Mouse (Mus musculus): ENCODE measurements at regions not wholly inside any gene's neighbourhood (a gene's known extent, or its start where the extent isn't known, plus 50 kb on each side); places are given as distances from the start of the nearest gene placed in this dataset.

DNA sequence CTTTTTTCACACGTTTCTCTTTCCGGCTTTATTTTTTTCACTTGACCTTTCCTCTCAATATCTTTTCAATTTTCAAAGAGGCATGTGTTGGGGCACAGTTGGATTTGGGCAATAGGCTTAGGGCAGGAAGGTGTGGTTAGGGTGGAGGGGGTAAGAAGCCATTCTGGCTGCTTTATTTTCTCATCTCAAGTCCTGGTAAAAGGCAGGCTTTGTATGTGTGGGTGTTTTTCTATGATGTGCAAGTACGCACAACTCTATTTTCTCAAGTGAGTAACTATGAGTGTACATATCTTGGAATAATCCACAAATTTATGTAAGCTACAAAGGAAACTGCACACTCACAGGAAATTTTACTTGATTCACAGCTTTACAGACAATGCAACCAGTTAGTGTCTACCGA is 121.5 kb upstream of the Ifne start:
- no peak for DNase-seq (ENCODE audit: low spot score in 2 of 2)

DNA sequence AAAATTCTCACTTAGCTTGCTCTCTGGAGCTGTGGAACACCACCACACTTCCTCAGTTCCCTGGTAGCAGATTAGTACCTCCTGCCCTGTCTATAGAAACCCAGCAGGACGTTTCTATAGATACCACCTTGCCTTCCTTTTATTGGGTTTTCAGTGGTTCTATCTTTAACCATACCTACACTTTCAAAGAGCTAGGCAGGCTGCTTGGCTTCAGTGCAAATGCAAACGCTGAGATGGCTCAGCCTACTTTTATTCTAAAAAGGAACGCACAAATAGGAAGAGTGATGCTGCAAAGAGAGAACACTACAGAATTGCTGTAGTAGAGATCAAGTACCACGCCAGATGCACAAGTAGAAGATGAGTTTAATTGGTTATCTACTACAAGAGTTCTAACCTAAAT is 120.9 kb upstream of the Ifne start:
- no peak for DNase-seq (ENCODE audit: low spot score in 2 of 2)

DNA sequence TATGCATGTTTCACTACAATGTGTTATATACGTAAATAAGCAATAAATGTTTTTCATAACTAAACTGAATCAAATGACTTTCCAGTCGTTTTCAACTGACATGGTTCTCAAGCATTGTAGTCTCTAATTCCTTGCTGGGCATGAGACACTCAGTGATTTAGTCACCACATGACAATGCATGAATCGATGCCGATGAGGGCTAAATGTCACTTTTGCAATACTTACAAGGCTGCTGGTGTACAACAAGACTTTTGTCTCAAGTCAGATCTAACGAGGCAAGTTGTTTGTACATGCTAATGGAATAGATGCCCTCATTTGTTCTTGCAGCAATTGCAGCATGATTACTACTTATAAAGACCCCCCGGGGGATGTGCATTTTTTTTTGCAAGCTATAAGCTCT is 120.2 kb upstream of the Ifne start:
- DNase-seq (ENCODE audit: low spot score in 2 of 2): no peak

DNA sequence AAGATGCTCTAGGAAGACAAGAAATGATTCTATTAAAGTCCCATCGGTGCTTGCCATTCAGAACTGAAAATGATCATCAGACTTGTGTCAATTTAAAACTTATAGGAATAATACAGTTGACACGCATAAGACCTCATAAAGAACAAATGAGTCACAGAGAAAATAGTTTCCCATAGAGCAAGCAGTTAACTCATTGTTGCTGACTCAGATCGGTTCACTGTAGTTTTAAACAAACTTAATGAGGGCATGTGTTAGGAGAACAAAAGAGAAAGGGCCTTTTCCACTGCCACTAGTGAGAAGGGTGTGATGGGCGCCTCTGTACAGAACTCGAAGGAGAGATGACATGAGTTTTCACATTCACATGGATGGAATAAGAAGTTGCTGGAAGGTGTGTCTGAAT is 118.3 kb upstream of the Ifne start:
- no peak for DNase-seq (ENCODE audit: low spot score in 2 of 2)

DNA sequence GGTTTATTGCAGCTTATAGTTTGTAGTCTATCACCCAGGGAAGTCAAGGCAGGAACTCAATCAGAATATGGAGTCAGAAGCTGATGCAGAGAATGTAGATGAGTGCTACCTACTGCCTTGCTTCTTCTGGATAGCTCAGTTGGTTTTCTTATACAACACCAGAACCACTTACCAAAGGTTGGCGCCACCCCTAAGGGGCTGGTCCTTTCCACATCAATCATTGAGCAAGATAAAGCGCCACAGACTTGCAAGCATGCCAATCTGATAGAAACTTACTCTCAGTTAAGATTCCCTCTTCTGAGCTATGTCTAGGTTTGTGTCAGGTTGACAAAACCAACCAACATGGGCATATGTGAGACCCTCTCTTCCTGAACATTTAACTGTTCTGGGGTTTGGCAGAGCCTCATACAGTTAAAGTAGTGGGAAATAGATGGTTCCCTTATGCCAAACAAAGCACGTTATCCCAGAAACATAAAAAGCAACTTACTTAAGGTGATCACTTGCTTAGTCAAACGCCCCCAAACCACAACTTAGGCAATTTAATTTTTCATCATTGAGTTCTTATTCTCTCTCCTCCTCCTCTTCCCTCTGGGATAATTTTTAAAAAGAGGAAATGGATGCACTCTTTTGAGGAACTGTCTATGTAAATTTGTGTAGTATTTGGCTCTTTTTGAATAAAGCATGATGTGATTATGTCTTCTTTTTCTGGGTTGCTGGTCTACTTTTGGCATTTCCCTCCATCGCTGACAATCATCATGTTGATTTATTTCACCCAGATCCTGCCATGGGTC is 115.3 kb upstream of the Ifne start:
- DNase-seq (ENCODE audit: low spot score in 2 of 2): no peak

DNA sequence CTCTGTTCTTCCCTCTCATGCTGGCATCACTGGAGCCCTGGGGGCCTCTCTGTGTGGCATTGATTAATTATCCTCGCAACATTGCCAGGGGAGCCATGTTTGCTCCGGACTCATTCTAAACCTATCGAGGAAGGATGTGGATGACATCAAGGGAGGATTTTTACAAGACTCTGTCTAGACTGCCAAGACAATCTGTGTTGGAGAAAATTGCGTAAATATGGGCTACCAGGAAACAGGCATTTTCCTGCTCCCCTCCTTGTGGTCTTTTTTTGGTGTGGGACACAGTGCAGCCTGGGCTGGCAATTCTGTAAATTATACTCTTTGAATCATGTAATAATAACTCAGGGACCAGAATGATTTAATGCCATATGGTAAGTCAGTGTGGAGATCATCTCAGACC is 114.5 kb upstream of the Ifne start:
- no peak for DNase-seq (ENCODE audit: low spot score in 2 of 2)

DNA sequence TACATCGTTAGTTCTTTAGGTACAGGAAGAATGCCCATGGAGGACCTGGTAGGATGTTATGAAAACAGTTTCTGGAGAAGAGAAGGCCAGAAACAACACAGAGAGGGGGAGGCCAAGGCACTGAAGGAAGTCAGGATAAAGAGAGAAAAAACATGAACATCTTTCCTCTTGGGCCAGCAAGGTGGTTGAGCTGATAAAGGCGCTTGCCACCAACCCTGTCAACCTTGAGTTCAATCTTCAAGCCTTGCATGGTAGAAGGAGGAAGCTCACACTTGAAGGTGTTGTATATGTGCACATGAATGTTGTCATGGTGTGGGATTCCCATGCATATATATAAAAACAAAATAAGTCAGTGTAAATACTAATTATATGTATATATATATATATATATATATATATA is 112.5 kb upstream of the Ifne start:
- DNase-seq (ENCODE audit: low spot score in 2 of 2): no peak

DNA sequence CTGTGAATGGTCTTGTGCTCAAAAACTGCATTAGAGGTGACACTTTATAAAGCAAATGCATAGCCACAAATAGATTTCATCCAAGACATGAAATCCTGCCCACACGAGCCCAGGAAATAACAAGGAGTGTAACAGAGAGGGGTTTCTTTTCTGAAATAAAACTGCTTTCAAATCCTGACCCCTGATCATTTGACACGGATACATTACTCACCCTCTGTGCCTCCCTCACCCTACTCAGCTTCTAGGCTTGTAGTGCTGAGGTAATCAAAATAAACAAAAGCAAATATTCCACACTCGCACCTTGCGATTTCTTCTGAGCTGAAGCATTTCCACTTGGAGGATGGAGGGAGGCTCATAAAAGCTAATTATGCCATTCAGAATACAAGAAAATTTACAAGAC is 108.4 kb upstream of the Ifne start:
- DNase-seq (ENCODE audit: low spot score in 2 of 2): no peak

DNA sequence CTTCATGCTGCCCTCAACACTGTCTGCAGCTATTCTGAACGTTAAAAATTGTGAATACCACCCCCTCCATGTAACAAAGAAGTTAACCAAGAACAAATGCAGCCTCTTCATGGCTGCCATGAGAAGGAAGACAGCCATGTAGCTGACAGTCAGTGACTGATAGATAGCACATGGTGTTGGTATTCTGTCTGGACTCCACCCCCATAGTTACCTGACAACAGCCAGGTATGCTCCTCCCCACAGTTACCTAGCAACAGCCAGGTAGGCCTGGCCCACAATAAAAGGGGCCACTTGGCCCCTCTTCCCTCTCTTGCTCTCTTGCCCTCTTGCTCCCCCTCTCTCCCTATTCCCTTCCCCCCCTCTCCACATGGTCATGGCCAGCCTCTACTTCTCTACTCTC is 107.1 kb upstream of the Ifne start:
- no peak for DNase-seq (ENCODE audit: low spot score in 2 of 2)

DNA sequence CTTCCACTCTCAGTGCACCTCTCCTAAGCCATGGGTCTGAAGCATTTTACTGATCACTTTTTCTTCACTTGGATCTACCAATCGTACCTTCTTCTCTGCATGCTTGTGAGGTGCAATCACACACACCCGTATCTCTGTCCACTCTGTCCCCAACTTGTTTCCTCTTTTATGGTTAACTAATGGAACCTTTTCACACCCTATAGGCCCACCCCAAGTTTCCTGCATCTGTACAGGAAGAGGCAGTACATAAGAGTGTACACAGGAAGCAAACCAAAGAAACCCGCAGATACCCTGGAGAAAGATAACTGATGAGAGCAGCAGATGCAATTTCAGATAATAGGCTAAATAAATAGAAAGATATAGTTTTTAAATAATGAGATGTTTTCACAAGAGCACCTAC is 102.5 kb upstream of the Ifne start:
- DNase-seq (ENCODE audit: low spot score in 2 of 2): no peak

DNA sequence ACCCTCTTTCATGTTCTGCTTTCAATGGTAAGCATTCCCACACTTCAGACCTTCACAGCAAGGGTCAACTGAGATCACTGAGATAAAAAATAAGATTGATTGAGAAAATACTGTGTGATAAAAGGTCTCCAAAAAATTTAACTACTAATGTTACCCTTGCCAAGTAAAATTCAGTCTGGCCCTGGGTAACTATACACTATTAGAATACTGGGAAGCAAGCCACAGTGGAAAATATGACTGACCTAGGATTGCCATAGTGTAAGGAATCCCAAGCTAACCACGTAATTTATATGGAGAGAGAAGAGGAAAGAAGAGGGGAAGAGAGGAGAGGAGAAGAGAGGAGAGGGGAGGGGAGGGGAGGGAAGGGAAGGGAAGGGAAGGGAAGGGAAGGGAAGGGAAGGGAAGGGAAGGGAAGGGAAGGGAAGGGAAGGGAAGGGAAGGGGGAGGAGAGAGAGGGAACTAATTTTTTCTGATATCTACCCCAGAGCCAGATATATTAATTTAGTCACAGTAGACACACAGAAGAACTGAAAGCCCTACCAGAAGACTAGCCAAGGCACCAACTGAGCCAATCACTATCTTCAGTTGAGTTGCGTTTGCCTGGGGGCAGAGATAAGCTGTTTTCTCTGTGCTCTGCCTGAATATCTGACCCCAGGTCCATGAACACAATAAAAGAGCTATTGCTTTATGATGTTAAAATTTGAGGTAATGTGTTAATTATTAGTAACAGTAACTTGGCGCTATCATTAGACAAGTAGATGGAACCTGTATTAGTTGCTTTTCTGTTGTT is 97.3 kb upstream of the Ifne start:
- no peak for DNase-seq (ENCODE audit: low spot score in 2 of 2)

DNA sequence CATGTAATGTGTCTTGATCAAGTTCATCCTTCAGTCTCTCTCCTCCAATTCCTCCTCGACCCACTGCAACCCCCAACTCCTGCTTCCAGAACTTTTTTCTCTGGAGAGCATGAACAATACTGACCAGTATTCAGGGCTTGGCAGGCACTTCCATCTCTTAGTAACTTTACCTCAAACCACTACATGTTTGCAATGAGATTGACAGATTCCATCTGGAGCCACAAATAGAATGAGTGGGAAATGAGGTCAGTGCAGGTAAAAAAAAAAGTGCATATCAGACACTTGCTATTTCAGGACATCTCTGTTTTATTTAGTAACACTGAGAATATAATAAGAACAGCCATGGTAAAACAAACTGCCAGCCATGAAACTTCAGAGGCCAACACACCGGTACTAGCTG is 94.5 kb upstream of the Ifne start:
- no peak for DNase-seq (ENCODE audit: low spot score in 2 of 2)

DNA sequence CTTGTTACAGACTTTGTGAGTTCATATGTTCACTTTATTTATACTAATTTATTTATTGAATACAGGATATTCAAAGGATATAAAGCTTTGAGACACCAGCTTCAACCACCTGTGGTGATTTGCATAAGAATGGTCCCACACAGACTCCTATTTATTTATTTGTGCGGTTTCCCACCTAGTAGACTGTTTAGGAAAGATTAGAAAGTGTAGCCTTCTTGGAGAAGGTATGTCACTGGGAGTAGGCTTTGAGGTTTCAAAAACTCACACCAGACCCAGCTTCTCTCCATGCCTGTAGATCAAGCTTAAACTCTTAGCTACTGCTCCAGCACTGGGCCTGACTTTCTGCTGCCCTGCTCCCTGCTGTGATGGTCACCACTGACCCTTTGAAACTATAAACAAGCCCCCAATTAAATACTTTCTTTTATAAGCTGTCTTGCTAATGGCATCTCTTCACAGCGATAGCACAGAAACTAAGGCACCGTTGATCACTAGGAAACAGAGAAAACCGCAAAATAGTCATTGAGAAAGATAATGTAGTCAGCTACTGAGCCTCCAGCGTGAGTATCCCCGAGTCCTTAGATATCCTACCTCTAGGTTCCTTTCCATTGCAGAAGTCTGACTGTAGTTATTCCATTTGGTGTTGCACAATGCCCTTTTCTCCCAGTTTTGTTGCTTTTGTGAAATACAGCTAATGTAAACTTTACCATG is 89.3 kb upstream of the Ifne start:
- DNase-seq (ENCODE audit: low spot score in 2 of 2): no peak

DNA sequence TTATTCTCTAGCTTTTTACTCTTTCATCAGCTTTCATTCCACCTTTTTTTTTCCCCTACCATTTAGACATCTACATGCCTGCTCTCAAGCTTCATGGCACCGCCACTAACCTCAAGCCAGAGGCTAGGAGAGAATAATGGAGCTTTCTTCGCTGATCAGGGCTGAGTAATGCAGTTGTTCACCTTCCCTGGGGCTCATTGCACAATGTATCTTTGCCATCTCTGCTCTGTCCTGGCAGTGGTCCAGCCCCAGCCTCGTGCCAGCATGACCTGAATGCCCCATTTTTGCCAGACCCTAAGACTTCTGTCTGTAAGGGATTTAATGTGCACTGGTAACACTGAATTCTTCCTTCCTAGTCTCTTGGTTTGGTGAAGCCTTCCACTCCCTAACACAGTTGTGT is 79.6 kb upstream of the Ifne start:
- DNase-seq (ENCODE audit: low spot score in 2 of 2): peak in 1 of 2 experiments; percentile 20

DNA sequence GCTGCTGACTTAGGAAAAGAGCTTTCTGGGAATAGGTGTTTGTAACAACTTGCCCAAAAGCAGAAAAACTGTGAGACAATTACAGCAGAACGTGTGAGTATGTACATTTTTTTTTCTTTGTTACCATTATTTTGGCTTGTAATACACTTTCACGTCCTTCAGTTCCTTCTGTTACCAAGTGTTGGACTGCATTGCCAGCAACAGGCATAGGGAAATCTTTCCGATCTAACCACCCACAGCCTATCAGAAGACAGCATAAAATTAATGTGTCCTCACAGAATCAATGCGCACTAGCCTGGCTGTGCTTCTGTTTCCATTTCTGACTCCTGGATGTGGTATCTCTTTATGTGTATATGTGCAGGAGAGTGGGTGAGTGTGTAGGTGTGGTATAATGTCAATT is 76.6 kb upstream of the Ifne start:
- no peak for DNase-seq (ENCODE audit: low spot score in 2 of 2)

DNA sequence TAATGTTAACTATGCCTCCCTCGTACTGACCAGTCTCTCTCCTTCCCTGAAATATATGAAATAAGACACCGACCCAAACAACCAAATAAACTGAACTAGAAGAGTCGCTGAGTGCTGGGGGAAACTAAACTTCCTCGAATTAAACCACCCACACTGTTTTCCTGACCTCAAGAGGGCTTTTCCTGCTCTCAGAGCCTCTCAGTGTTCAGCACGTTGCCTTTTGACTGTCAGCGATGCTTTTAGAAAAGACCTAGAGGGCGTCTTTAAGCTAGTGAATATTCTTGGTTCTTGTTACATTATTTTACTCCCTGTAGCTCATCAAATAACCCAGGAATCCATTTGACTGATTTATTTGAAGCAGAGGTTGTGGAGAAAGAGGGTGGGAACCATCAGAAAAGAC is 76.2 kb upstream of the Ifne start:
- DNase-seq (ENCODE audit: low spot score in 2 of 2): no peak

DNA sequence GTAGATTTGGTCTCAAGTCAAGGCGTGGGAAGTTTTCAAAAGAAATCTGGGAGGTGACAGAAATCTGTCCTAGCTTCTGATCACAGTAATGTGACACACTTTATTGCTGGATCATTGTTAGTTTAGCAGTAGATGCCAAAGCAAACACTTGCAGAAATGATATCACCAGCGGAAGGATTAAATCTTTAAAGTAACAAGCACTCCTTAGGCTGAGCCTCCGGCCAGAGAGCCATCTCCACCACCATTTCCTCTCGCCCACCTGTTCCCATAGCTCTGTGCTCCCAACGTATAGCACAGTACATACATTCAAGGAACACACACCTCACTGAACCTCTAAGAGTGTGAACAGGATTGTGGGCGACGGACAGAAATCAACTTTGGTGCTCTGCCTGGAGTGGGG is 75.6 kb upstream of the Ifne start:
- no peak for DNase-seq (ENCODE audit: low spot score in 2 of 2)

DNA sequence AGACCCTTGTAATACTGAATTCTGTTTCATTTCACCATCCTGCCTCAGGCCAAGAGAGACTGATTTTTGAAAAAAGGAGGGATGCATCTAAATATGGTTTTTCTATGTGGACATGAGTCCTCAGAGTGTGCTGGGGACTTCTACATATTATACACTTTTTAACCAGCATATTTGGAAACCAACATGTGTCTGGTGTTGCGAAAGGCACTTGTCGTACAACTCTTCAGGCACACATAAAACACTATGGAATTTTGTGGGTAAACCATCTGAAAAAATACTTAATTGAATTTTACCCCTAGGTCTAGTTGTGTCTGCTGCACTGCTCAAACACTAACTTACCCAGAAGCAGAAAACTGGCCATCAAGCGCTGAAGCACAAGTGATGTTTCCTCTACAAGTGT is 74.0 kb upstream of the Ifne start:
- DNase-seq (ENCODE audit: low spot score in 2 of 2): no peak

DNA sequence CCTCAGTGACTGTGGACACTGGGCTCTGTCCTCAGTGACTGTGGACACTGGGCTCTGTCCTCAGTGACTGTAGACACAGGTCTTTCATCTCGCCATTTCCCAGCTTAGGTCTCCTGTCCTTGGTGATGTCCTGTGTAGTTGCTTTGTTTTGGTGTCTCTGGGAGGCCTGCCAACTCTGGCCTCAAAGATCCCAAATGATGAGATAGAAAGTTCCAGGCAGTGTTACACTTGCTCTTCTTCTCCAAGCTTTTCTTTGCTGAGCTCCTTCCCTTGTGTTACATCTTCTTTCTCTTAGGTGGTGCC is 71.0 kb upstream of the Ifne start:
- no peak for DNase-seq (ENCODE audit: low spot score in 2 of 2)

DNA sequence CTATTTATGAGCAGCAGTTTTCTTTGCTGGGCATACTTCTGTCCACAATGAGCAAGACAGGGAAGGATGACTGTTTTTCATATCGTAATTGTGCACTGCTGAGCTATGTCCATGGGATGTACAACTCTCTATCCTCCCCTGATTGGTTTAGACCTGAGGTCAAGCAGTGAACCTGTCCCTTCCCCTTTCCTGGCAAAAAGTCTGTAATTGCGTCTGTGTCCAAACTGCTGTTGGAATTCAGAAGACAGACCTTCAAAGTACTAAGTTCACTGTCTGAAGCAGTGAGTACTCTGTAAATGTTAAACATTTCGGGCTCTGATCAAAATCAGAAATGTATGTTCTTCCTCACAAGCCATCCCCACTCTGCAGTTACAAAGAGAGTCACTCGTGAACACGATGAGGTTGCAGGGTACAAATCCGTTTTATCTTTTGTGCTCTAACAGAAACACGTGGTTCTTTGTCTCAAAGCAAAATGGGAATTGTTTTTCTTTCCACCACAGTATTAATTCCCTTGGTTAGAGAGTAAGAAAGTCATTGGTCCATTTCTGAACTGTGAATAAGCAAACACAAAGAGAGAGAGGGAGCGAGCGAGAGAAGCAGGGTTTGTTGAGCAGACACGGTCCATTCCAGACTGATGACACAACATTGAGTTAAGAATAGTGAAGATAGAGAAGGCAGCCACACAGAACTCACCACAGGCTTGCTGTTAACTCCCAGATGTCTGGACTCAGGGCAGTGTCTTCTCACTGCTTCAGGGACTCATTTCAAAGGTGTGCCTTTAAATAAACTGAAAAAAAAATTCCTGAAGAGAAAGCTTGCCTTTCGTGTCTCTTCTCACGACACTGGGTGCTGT is 70.4 kb upstream of the Ifne start:
- no peak for DNase-seq (ENCODE audit: low spot score in 2 of 2)

DNA sequence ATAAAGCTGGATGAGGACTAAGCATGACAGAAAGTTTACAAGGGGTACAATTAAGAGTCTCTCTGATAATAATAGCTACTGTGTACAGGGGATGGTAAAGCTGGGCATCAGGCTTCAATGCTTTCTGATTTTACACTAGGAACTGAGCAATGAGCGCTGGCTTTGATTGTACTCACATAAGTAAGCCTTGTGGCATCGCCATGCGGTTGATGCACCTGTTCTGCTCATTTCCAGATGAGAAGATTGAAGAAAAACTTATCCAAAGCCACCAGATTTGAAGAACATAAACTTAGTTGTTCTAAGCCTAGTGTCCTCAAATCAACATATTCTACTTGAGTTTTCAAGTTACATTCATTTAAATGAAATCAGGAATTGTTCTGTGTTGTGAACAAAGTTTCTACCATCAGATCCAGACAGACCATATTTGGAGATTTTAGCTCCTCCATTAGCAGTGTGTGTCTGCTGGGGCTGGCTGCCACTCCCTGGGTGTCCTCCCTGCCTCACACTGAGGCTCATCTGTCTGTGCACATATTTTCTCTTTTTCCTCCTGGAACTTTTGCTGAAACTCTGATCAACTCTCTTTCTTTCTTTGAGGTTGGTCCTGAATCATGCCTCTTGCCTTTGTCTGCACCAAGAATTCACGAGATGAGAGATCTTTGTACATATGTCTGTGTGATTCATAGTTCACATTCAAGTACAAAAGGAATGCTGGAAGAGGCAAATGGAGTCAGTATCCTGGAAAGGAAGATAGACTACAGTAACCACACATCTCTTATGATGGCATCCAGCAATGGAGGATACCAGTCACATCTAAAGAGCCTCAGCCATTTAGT is 68.2 kb upstream of the Ifne start:
- DNase-seq (ENCODE audit: low spot score in 2 of 2): no peak

Data from right cerebral cortex, postnatal 10 days (tissue).